Mouse (Mus musculus) induced T-regulatory cell, adult 2 months (primary cell): ENCODE data around the gene Vmn1r205.
"Not testable (repeated sequence)": the region's sequence is repeated elsewhere in the genome, so short reads cannot be mapped to it uniquely, and the experiment has no call there.

Experiments used
- DNase-seq: peaks from one replicate; pipeline ENCODE4 v3.0.0-alpha.2; 2012; ENCODE audit warnings: low read depth

The Vmn1r205 gene

DNA sequence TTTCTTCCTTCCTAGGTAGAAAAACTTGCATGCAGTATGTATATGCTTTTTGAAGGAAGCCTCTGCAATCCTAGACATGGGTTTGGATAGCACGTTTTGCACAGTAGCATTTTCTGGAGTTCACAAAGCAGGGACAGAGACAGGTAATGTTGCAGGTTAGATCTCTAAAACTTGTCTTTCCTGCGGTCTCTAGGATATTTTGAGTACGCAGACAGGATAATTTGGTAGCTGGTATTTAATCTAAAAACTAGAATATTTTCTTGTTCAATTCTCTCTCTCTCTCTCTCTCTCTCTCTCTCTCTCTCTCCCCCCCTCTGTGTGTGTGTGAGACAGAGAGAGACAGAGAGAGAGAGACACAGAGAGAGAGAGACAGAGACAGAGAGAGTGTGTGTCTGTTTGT, at the start of gene Vmn1r205:
TSS of gene Vmn1r205 (minus strand) at position 101 of the 400 bp plus-strand sequence.
- DNase-seq: no peak

DNA sequence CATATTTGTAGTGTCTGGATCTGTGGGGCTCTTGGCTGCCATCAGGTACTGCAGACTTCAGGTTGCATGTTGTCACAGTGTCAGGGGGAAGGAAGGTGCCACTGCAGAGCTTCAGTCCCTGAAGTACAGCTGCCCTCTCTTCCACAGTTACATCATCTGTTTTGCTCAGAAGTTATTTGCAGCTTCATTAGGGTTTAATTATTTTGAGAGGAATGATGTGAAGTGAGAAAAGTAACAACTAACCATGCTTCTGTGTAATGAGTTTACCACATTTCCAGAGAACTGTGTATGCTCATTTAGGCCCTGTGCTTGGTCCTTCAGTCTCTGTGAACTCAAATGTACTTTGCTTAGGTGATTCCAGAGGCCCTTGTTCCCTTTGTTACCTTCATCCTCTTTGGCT, 31.4 kb upstream of the Vmn1r205 start, which contains the start of gene Vmn1r206:
TSS of gene Vmn1r206 (minus strand) at position 101 of the 400 bp plus-strand sequence.
- DNase-seq: not testable (repeated sequence)

DNA sequence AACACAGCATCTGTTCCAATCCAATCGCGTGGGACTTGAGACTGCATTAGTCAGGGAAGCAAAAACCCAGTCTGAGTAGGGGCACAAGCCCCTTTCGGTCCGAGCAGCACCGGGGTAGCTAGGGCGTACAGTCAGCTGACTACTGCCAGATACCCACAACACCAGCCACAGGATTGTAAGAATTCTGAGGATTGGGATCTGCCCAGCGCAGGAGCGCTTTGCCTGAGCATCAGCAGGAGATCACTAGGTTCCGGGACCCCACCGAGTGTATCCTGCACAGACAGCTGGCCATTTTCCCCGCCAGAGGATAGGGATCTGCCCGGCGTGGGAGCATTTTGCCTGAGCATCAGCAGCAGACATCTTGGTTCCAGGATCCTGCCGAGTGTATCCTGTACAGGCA, 9.5 kb downstream of the Vmn1r205 start:
- DNase-seq: not testable (repeated sequence)

DNA sequence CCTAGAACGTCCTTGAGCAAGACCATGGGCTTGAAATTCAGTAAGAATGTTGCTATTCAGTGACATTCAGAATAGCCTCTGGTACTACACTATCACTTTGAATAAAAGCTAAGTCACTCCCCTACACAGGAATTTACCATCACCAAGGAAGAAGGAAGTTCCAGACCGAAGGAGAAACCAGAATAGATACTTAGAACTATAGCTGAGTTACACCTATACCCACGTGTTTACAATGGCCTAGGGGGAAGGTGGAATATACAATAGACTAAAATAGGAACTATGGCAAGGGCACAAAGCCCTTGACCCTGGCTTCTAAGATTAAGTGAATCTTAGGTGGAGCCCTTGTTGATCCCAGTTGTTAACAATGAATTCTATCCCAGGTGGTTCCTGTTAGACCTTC, 17.9 kb downstream of the Vmn1r205 start:
- DNase-seq: not testable (repeated sequence)

DNA sequence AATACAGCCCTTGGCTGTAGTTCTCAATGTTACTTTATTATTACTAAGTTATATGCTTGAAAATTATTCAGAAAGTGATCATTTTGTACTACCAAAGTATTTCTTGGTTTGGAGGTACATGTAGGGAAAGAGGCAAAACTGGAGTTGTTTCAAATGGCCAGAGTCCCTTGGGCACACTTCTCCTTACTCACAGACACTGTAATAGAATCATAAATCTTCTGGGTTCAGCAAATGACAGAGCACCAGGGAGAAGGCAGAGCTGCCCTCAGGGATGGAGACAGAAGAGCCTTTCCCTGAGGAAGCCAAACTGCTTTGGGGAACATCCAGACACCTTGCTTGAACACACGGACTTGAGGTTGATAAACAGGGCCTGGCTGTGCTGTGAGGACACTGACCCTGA, 39.9 kb downstream of the Vmn1r205 start, which contains the start of gene Vmn1r204:
TSS of gene Vmn1r204 (plus strand) at position 301 of the 400 bp plus-strand sequence.
- DNase-seq: not testable (repeated sequence)
